Mouse (Mus musculus): ENCODE results near the gene Dyrk2. TPM values are rescaled to one million over a fixed set of nuclear protein-coding genes. Genes with fewer than 3 reads are reported as not detected.
A peak's percentile ranks its signal among the peaks of the same experiment; 100 is the strongest.

Gene Dyrk2
- polyA plus RNA-seq, 1 experiment: 0.18 TPM

GRCm38 (mm10) chr10:118868601-118869590, 1.1 kb downstream of the Dyrk2 start:
- Histone ChIP-seq H3K4me1 (ENCODE audit: control insufficient read depth) (peaks cover 20% of the 10 kb centered on the region), H3K4me3 (replicated peaks) (peak overlapping the region; percentile 71), H3K36me3 (ENCODE audit: control insufficient read depth) (peaks cover 5% of the 10 kb centered on the region), H3K27me3 (ENCODE audit: control insufficient read depth) (peaks cover 27% of the 10 kb centered on the region), H3K9me3 (ENCODE audit: control insufficient read depth, low read length) (peaks cover 5% of the 10 kb centered on the region)
- TF ChIP-seq GATA1 (IDR thresholded peaks at IDR 0.05; ENCODE audit: low read length) (no peak), TAL1 (IDR thresholded peaks at IDR 0.05; ENCODE audit: low read length) (no peak)

DNA sequence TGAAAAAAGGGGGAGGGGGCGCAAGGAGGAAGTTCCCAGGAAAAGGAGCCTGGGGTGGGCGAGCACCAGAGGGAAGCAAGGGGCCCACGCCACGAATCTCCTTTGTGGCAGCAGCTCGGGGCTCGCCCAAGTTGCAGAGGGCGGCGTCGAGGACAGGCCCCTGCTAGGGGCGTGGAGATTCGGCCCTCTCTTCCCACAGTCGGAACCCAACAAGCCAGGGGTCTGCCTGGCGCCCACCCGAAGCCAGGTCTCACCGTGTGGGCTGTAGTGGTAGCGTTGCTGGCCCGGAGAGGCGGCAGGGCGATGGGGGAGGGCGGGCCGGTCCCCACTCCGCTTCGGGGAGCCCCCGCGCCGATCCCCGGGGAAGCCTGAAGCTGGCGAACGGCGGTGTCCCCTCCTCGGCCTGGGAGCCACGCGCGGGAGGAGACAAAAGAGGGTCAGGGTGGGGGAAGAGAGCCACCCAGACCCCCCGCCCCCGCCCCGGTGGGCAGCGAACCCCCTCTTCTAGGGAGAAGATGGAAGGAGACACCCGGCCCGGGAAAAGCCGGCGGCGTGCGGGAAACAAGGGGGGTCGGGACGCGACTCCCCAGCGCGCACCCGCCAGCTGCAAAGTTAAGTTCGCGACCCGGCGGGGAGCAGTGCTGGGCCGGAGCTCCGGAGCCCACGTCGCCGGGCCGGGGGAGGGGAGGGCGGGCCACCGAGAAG, 2.0 kb downstream of the Dyrk2 start:
- H3K36me3 ChIP-seq (ENCODE audit: control insufficient read depth): peaks cover 8% of the 10 kb centered on the region
- TF ChIP-seq GATA1 (IDR thresholded peaks at IDR 0.05; ENCODE audit: low read length): no peak
- peaks cover 20% of the 10 kb centered on the region for H3K4me1 ChIP-seq (ENCODE audit: control insufficient read depth)
- peaks cover 27% of the 10 kb centered on the region for H3K27me3 ChIP-seq (ENCODE audit: control insufficient read depth)
- H3K9me3 ChIP-seq (ENCODE audit: control insufficient read depth, low read length): peaks cover 2% of the 10 kb centered on the region; the same call in 1 of the 2 replicates
- peak overlapping the region; percentile 71 for H3K4me3 ChIP-seq (replicated peaks)

- peaks cover 27% of the 10 kb centered on the region for H3K27me3 ChIP-seq (ENCODE audit: control insufficient read depth)
- peaks cover 9% of the 10 kb centered on the region for H3K36me3 ChIP-seq (ENCODE audit: control insufficient read depth)
- H3K4me3 ChIP-seq (replicated peaks): peak overlapping the region; percentile 71
- H3K9me3 ChIP-seq (ENCODE audit: control insufficient read depth, low read length): no peaks in the 10 kb centered on the region
- TF ChIP-seq GATA1 (IDR thresholded peaks at IDR 0.05; ENCODE audit: low read length) (no peak), TAL1 (IDR thresholded peaks at IDR 0.05; ENCODE audit: low read length) (no peak)
- H3K4me1 ChIP-seq (ENCODE audit: control insufficient read depth): peaks cover 20% of the 10 kb centered on the region
Observed at GRCm38 (mm10) chr10:118867304-118867895, 2.6 kb downstream of the Dyrk2 start.

DNA sequence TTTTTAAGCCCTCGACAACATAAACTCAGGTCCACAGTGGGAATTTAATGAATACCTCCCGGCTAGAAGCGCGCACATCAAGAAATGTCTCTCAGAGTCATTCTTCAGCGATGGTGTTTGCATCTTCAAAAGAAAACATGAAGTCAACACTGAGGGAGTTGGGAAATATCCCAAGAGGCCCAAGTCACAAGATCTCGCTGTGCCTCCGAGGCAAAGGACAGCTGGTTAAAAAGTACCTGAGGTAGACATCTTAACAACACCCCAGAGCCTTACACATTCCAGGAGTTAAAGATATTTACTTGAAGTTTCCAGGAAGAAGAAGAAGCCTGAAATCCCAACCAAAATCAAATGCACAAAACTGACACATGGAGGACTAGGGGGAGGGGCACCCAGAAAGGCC, 5.0 kb downstream of the Dyrk2 start:
- peaks cover 20% of the 10 kb centered on the region for H3K4me1 ChIP-seq (ENCODE audit: control insufficient read depth)
- peaks cover 10% of the 10 kb centered on the region for H3K9me3 ChIP-seq (ENCODE audit: control insufficient read depth, low read length)
- peaks cover 19% of the 10 kb centered on the region for H3K27me3 ChIP-seq (ENCODE audit: control insufficient read depth)
- TF ChIP-seq TAL1 (IDR thresholded peaks at IDR 0.05; ENCODE audit: low read length) (no peak), GATA1 (IDR thresholded peaks at IDR 0.05; ENCODE audit: low read length) (no peak)
- H3K4me3 ChIP-seq (replicated peaks): no peak overlapping the region
- peaks cover 23% of the 10 kb centered on the region for H3K36me3 ChIP-seq (ENCODE audit: control insufficient read depth)

GRCm38 (mm10) chr10:118863611-118864010, 6.4 kb downstream of the Dyrk2 start:
- Histone ChIP-seq H3K27me3 (ENCODE audit: control insufficient read depth) (peaks cover 6% of the 10 kb centered on the region), H3K9me3 (ENCODE audit: control insufficient read depth, low read length) (peaks cover 14% of the 10 kb centered on the region), H3K4me1 (ENCODE audit: control insufficient read depth) (peaks cover 10% of the 10 kb centered on the region), H3K36me3 (ENCODE audit: control insufficient read depth) (peaks cover 34% of the 10 kb centered on the region), H3K4me3 (replicated peaks) (no peak overlapping the region)
- no peak for TF ChIP-seq TAL1 (IDR thresholded peaks at IDR 0.05; ENCODE audit: low read length)

GRCm38 (mm10) chr10:118862233-118862632, 7.8 kb downstream of the Dyrk2 start:
- H3K36me3 ChIP-seq (ENCODE audit: control insufficient read depth): peaks cover 38% of the 10 kb centered on the region

GRCm38 (mm10) chr10:118861234-118862025, 8.6 kb downstream of the Dyrk2 start:
- Histone ChIP-seq H3K27me3 (ENCODE audit: control insufficient read depth) (no peaks in the 10 kb centered on the region), H3K4me3 (replicated peaks) (no peak overlapping the region), H3K36me3 (ENCODE audit: control insufficient read depth) (peaks cover 38% of the 10 kb centered on the region), H3K9me3 (ENCODE audit: control insufficient read depth, low read length) (peaks cover 14% of the 10 kb centered on the region), H3K4me1 (ENCODE audit: control insufficient read depth) (no peaks in the 10 kb centered on the region)
- TF ChIP-seq GATA1 (IDR thresholded peaks at IDR 0.05; ENCODE audit: low read length) (no peak), TAL1 (IDR thresholded peaks at IDR 0.05; ENCODE audit: low read length) (no peak)

More at GRCm38 (mm10) chr10:118862233-118862632, 7.8 kb downstream of the Dyrk2 start:
- TF ChIP-seq GATA1 (IDR thresholded peaks at IDR 0.05; ENCODE audit: low read length): no peak
- TF ChIP-seq TAL1 (IDR thresholded peaks at IDR 0.05; ENCODE audit: low read length): no peak
- H3K4me3 ChIP-seq (replicated peaks): no peak overlapping the region
- H3K9me3 ChIP-seq (ENCODE audit: control insufficient read depth, low read length): peaks cover 14% of the 10 kb centered on the region
- no peaks in the 10 kb centered on the region for H3K27me3 ChIP-seq (ENCODE audit: control insufficient read depth)
- peaks cover 3% of the 10 kb centered on the region for H3K4me1 ChIP-seq (ENCODE audit: control insufficient read depth)

DNA sequence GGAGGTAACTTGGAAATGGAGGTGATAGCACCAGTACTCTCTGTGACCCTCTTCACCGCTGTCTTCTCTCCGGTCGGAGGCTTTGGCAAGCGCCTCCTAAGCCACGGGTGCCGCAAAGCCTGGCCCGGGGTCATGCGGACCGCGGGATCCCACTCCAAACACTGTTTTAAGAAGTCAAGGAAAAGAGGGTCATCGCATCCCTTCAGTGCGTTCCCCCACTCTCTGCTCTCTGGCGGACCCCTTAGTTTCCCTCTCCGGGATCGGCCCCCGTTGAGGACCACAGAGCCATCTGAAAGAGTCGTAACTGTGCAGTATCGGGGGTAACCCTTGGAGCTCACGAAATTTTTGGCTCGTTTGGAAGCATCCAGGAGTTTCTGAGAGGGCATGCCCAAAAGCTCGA, 10.4 kb downstream of the Dyrk2 start:
- Histone ChIP-seq H3K9me3 (ENCODE audit: control insufficient read depth, low read length) (peaks cover 14% of the 10 kb centered on the region), H3K4me1 (ENCODE audit: control insufficient read depth) (no peaks in the 10 kb centered on the region), H3K36me3 (ENCODE audit: control insufficient read depth) (peaks cover 38% of the 10 kb centered on the region), H3K27me3 (ENCODE audit: control insufficient read depth) (no peaks in the 10 kb centered on the region), H3K4me3 (replicated peaks) (no peak overlapping the region)
- TF ChIP-seq TAL1 (IDR thresholded peaks at IDR 0.05; ENCODE audit: low read length) (no peak), GATA1 (IDR thresholded peaks at IDR 0.05; ENCODE audit: low read length) (no peak)
